Mouse (Mus musculus): ENCODE measurements at regions not wholly inside any gene's neighbourhood (a gene's known extent, or its start where the extent isn't known, plus 50 kb on each side); places are given as distances from the start of the nearest gene placed in this dataset.

GRCm38 (mm10) chr8:60790453-60790852, 99.8 kb upstream of the Hpf1 start:
- WGBS, result 94% methylated on average over 3 of the region's 3 CpGs
- H3K27ac ChIP-seq, result no peak overlapping the region
- H3K9ac ChIP-seq, result no peak overlapping the region
- no peak overlapping the region for H3K4me3 ChIP-seq
- no peaks in the 10 kb centered on the region for H3K27me3 ChIP-seq (replicated peaks)
- H3K4me1 ChIP-seq, result no peaks in the 10 kb centered on the region
- no peaks in the 10 kb centered on the region for H3K9me3 ChIP-seq
- no peaks in the 10 kb centered on the region for H3K36me3 ChIP-seq (replicated peaks)
- no peak for ATAC-seq (replicated peaks)
- no peak overlapping the region for H3K4me2 ChIP-seq

GRCm38 (mm10) chr8:60792518-60792917, 97.7 kb upstream of the Hpf1 start:
- ATAC-seq (replicated peaks), result no peak

GRCm38 (mm10) chr8:60804787-60805186, 85.4 kb upstream of the Hpf1 start:
- Histone ChIP-seq H3K4me3 (no peak overlapping the region), H3K4me1 (no peaks in the 10 kb centered on the region), H3K9me3 (no peaks in the 10 kb centered on the region), H3K36me3 (replicated peaks) (no peaks in the 10 kb centered on the region), H3K9ac (no peak overlapping the region), H3K27ac (no peak overlapping the region), H3K27me3 (replicated peaks) (no peaks in the 10 kb centered on the region), H3K4me2 (no peak overlapping the region)
- WGBS, result 89% methylated on average over 4 of the region's 4 CpGs
- no peak for ATAC-seq (replicated peaks)

More at GRCm38 (mm10) chr8:60792518-60792917, 97.7 kb upstream of the Hpf1 start:
- WGBS, result 84% methylated on average over 1 of the region's 1 CpGs
- Histone ChIP-seq H3K27ac (no peak overlapping the region), H3K9me3 (no peaks in the 10 kb centered on the region), H3K4me1 (no peaks in the 10 kb centered on the region), H3K4me3 (no peak overlapping the region), H3K4me2 (no peak overlapping the region), H3K27me3 (replicated peaks) (no peaks in the 10 kb centered on the region), H3K9ac (no peak overlapping the region), H3K36me3 (replicated peaks) (no peaks in the 10 kb centered on the region)

- 90% methylated on average over 3 of the region's 3 CpGs for WGBS
- Histone ChIP-seq H3K4me1 (no peaks in the 10 kb centered on the region), H3K9ac (no peak overlapping the region), H3K4me2 (no peak overlapping the region), H3K9me3 (no peaks in the 10 kb centered on the region), H3K27me3 (replicated peaks) (no peaks in the 10 kb centered on the region), H3K27ac (no peak overlapping the region), H3K4me3 (no peak overlapping the region), H3K36me3 (replicated peaks) (no peaks in the 10 kb centered on the region)
- no peak for ATAC-seq (replicated peaks)
Observed at GRCm38 (mm10) chr8:60806772-60807171, 83.4 kb upstream of the Hpf1 start.

- H3K9me3 ChIP-seq, result no peaks in the 10 kb centered on the region
- ATAC-seq (replicated peaks), result no peak
- no peak overlapping the region for H3K27ac ChIP-seq
- no peak overlapping the region for H3K4me3 ChIP-seq
- no peaks in the 10 kb centered on the region for H3K4me1 ChIP-seq
- no peaks in the 10 kb centered on the region for H3K36me3 ChIP-seq (replicated peaks)
- H3K27me3 ChIP-seq (replicated peaks), result no peaks in the 10 kb centered on the region
- no peak overlapping the region for H3K4me2 ChIP-seq
- 100% methylated on average over 1 of the region's 1 CpGs for WGBS
- H3K9ac ChIP-seq, result no peak overlapping the region
Observed at GRCm38 (mm10) chr8:60809806-60810205, 80.4 kb upstream of the Hpf1 start.

GRCm38 (mm10) chr8:60810955-60811354, 79.3 kb upstream of the Hpf1 start:
- no peaks in the 10 kb centered on the region for H3K36me3 ChIP-seq (replicated peaks)
- no peaks in the 10 kb centered on the region for H3K9me3 ChIP-seq
- no peak overlapping the region for H3K4me3 ChIP-seq
- 27% methylated on average over 4 of the region's 4 CpGs for WGBS
- no peaks in the 10 kb centered on the region for H3K4me1 ChIP-seq
- H3K27ac ChIP-seq, result no peak overlapping the region
- peak; percentile 70 for ATAC-seq (replicated peaks)
- H3K27me3 ChIP-seq (replicated peaks), result no peaks in the 10 kb centered on the region
- no peak overlapping the region for H3K4me2 ChIP-seq
- no peak overlapping the region for H3K9ac ChIP-seq

- Histone ChIP-seq H3K36me3 (replicated peaks) (no peaks in the 10 kb centered on the region), H3K4me3 (no peak overlapping the region), H3K9ac (no peak overlapping the region), H3K4me2 (no peak overlapping the region), H3K27me3 (replicated peaks) (no peaks in the 10 kb centered on the region), H3K27ac (no peak overlapping the region), H3K4me1 (no peaks in the 10 kb centered on the region), H3K9me3 (no peaks in the 10 kb centered on the region)
- no peak for ATAC-seq (replicated peaks)
- 33% methylated on average over 11 of the region's 11 CpGs for WGBS
Observed at GRCm38 (mm10) chr8:60825676-60826442, 64.4 kb upstream of the Hpf1 start.

- H3K4me2 ChIP-seq, result no peak overlapping the region
- H3K4me3 ChIP-seq, result no peak overlapping the region
- no peaks in the 10 kb centered on the region for H3K27me3 ChIP-seq (replicated peaks)
- no peaks in the 10 kb centered on the region for H3K9me3 ChIP-seq
- no peak for ATAC-seq (replicated peaks)
- WGBS, result 88% methylated on average over 8 of the region's 8 CpGs
- no peaks in the 10 kb centered on the region for H3K4me1 ChIP-seq
- no peaks in the 10 kb centered on the region for H3K36me3 ChIP-seq (replicated peaks)
- no peak overlapping the region for H3K27ac ChIP-seq
- H3K9ac ChIP-seq, result no peak overlapping the region
Observed at GRCm38 (mm10) chr8:60827241-60827640, 63.0 kb upstream of the Hpf1 start.

GRCm38 (mm10) chr8:60829093-60829492, 61.1 kb upstream of the Hpf1 start:
- 94% methylated on average over 4 of the region's 4 CpGs for WGBS
- no peak for ATAC-seq (replicated peaks)
- H3K27ac ChIP-seq, result no peak overlapping the region
- H3K27me3 ChIP-seq (replicated peaks), result no peaks in the 10 kb centered on the region
- no peaks in the 10 kb centered on the region for H3K4me1 ChIP-seq
- no peak overlapping the region for H3K4me3 ChIP-seq
- no peaks in the 10 kb centered on the region for H3K9me3 ChIP-seq
- no peak overlapping the region for H3K9ac ChIP-seq
- H3K36me3 ChIP-seq (replicated peaks), result no peaks in the 10 kb centered on the region
- H3K4me2 ChIP-seq, result no peak overlapping the region

GRCm38 (mm10) chr8:60830556-60830955, 59.7 kb upstream of the Hpf1 start:
- Histone ChIP-seq H3K27ac (no peak overlapping the region), H3K4me3 (no peak overlapping the region), H3K4me2 (no peak overlapping the region), H3K4me1 (no peaks in the 10 kb centered on the region), H3K9ac (no peak overlapping the region), H3K9me3 (no peaks in the 10 kb centered on the region), H3K36me3 (replicated peaks) (no peaks in the 10 kb centered on the region), H3K27me3 (replicated peaks) (no peaks in the 10 kb centered on the region)
- 89% methylated on average over 1 of the region's 1 CpGs for WGBS
- ATAC-seq (replicated peaks), result no peak

GRCm38 (mm10) chr8:60838526-60838925, 51.7 kb upstream of the Hpf1 start:
- H3K9me3 ChIP-seq, result no peaks in the 10 kb centered on the region
- no peaks in the 10 kb centered on the region for H3K27me3 ChIP-seq (replicated peaks)
- H3K27ac ChIP-seq, result no peak overlapping the region
- H3K36me3 ChIP-seq (replicated peaks), result no peaks in the 10 kb centered on the region
- H3K4me1 ChIP-seq, result no peaks in the 10 kb centered on the region
- H3K9ac ChIP-seq, result no peak overlapping the region
- H3K4me3 ChIP-seq, result no peak overlapping the region
- H3K4me2 ChIP-seq, result no peak overlapping the region
- WGBS, result 9% methylated on average over 3 of the region's 3 CpGs
- ATAC-seq (replicated peaks), result no peak
